Mouse (Mus musculus) cortical plate, adult 2 months (tissue): Measurements from ENCODE around the gene Neurod4. TPM values are rescaled to one million over a fixed set of nuclear protein-coding genes. Genes with fewer than 3 reads are reported as not detected.
"Not testable (repeated sequence)": the region's sequence is repeated elsewhere in the genome, so short reads cannot be mapped to it uniquely, and the experiment has no call there.

ENCODE experiments used
- H3K27ac ChIP-seq: fragments of 200-500 bp; 2 replicates; pipeline ENCODE4 v1.5.1; 2012; ENCODE audit warnings: low read length, control low read depth, inconsistent platforms; ENCODE audit not compliant: insufficient read depth
- H3K4me1 ChIP-seq: fragments of 200-500 bp; 2 replicates; pipeline ENCODE4 v1.6.1; 2011; ENCODE audit warnings: low read length; ENCODE audit not compliant: control insufficient read depth, insufficient read depth
- H3K4me3 ChIP-seq: fragments of 200-500 bp; 2 replicates; pipeline ENCODE4 v1.5.1; 2011; ENCODE audit warnings: mild to moderate bottlenecking, low read length, control low read depth; ENCODE audit not compliant: insufficient read depth
- CTCF ChIP-seq: fragments of 200-500 bp; IDR thresholded peaks from 2 replicates; pipeline ENCODE4 v1.5.1; 2011; ENCODE audit warnings: mild to moderate bottlenecking, control low read depth, low read length; ENCODE audit not compliant: insufficient read depth; ENCODE audit errors: extremely low read depth
- POLR2A ChIP-seq: fragments of 200-500 bp; IDR thresholded peaks from 2 replicates; pipeline ENCODE4 v1.6.1; 2011; ENCODE audit warnings: mild to moderate bottlenecking, low read length, control low read depth; ENCODE audit not compliant: insufficient read depth; ENCODE audit errors: extremely low read depth
- polyA plus RNA-seq: library from polyadenylated mRNA; depleted of rRNA; stranded (reverse); fragments of >200 nt; gene quantifications from 2 replicates; pipeline ENCODE4 v1.2.3, GENCODE M21; 2012

Gene Neurod4
- polyA plus RNA-seq, 1 experiment: 1.1 TPM

GRCm38 (mm10) chr10:130298748-130299147 is 18.7 kb upstream of the Neurod4 start:
- not testable (repeated sequence) for H3K27ac ChIP-seq, H3K4me1 ChIP-seq, H3K4me3 ChIP-seq
- peak; percentile 46; the same call in 1 of the 2 replicates for TF ChIP-seq CTCF

DNA sequence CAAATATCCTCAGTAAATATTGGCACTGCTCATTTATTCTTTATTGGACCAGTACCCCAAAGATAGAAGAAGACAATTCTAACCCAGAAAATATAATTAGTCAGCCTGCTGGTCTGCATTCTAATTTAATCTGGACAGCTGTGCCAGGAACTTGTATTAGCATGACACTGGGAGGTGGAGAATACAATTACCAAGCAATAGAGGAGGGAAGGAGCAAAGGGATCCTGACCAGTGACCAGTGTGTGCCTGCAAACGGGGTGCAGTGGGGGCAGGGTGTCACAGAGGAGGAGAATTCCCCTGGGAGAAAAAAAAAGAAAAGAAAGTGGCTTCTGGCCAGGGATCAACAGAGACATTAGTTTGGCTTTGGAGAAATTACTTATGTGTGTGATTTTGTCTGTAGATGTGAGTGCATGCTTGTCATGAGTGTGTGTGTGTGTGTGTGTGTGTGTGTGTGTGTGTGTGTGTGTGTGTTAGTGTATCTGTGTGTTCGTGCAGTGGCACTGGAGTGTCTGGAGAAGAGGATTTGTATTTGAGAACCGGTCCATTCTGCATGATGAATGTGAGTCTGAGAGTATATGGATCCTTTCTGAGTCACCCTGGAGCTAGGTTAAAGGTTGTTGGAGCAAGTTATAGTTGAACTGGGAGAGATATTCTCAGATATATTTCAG is 13.8 kb upstream of the Neurod4 start:
- H3K27ac ChIP-seq: no peak overlapping the region
- no peak overlapping the region for H3K4me3 ChIP-seq
- TF ChIP-seq CTCF (no peak), POLR2A (no peak)
- no peaks in the 10 kb centered on the region for H3K4me1 ChIP-seq

GRCm38 (mm10) chr10:130288007-130288406 is 8.0 kb upstream of the Neurod4 start:
- H3K27ac ChIP-seq: no peak overlapping the region

DNA sequence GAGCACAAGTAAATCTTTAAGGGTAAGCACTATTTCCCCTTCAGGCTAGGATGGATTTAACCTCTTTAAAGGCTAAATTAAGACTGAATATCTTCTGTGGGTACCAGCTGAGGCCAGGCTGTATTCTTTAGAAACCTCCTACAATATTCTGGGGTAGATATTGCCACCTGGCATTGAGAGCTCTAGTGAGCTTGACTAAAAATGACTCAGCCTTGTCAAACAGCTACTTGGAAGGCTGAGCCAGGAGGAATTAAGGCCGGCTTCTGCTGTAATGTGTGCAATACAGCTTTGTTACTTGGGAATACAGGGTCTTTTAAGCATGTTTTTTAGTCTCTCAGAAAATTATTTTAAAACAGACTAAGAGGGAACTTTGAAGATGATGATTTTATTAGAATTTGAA is 7.2 kb upstream of the Neurod4 start:
- no peak overlapping the region for H3K4me3 ChIP-seq
- TF ChIP-seq POLR2A (no peak), CTCF (no peak)
- H3K4me1 ChIP-seq: no peaks in the 10 kb centered on the region
- H3K27ac ChIP-seq: no peak overlapping the region

More at GRCm38 (mm10) chr10:130288007-130288406, 8.0 kb upstream of the Neurod4 start:
- no peaks in the 10 kb centered on the region for H3K4me1 ChIP-seq
- H3K4me3 ChIP-seq: no peak overlapping the region
- TF ChIP-seq POLR2A (no peak), CTCF (no peak)

DNA sequence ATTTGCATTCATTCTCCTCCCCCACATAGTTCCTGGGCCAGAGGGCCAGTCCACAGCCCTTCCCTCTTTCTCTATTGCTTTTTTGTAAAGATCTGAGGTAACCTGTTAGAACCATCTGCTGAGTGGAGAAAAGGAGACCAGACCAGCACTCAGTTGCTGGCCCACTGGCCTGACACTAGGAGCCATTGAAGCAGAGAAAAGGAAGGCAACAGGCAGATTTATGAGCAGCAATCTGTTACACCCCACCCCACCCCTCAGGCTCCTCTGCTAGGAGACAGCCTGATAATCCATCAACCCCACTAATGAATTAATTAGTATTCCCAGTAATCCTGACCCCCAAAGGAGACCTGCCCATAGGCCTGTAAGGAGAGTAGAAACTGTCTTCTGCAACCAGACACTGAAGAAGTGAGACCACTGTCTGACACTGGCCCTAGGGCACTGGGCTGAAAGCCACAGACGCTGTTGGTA is 2.0 kb upstream of the Neurod4 start:
- Histone ChIP-seq H3K4me1 (no peaks in the 10 kb centered on the region), H3K27ac (no peak overlapping the region), H3K4me3 (no peak overlapping the region)
- no peak for TF ChIP-seq POLR2A
- no peak for TF ChIP-seq CTCF

GRCm38 (mm10) chr10:130276496-130276895 is 3.5 kb downstream of the Neurod4 start:
- no peak for TF ChIP-seq CTCF
- no peak for TF ChIP-seq POLR2A
- Histone ChIP-seq H3K4me3 (no peak overlapping the region), H3K4me1 (no peaks in the 10 kb centered on the region), H3K27ac (no peak overlapping the region)

- Histone ChIP-seq H3K4me3 (no peak overlapping the region), H3K27ac (no peak overlapping the region), H3K4me1 (no peaks in the 10 kb centered on the region)
- TF ChIP-seq POLR2A (no peak), CTCF (no peak)
Observed at GRCm38 (mm10) chr10:130275759-130276158, 4.3 kb downstream of the Neurod4 start.

DNA sequence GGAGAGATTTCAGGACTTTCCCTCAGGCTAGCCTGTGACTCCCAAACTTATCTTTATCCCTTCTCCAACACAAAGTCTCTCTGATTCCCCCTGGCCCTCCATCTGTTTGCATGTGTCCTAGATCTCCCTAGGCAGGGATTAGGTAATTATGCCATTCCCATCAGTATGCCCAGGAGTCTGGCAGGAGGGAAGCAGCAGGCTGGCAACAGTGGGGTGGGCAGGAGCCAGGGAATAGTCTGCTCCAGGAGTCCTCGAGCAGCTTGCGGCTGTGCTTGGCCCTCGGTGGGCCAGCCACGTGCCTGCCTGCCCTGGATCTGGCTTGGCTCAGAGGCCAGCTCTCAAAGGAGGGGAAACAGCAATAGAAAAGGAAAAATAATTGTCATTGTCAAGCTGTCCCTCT is 16.8 kb downstream of the Neurod4 start:
- Histone ChIP-seq H3K27ac (no peak overlapping the region), H3K4me1 (no peaks in the 10 kb centered on the region), H3K4me3 (no peak overlapping the region)
- TF ChIP-seq CTCF (no peak), POLR2A (no peak)

DNA sequence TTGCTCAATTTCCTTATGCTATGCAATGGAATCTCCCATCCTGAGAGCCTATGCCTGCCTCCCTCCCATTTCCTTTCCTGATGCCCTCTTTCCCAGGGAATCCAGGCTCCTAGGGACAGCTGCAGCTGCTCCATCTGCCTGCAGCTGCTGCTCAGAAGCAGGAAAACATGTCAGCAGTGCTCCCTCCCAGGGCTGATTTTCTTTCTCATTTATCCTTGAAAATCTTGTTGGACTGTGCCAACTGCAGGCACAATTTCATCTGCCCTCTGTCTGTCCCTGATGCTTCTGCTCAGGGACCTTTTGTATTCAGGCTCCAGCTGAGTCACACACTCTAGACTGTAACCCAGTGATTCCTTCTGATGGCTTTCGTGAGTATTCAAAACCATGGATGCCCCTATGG is 20.6 kb downstream of the Neurod4 start:
- no peak overlapping the region for H3K27ac ChIP-seq
- TF ChIP-seq POLR2A (no peak), CTCF (no peak)
- H3K4me1 ChIP-seq: no peaks in the 10 kb centered on the region
- H3K4me3 ChIP-seq: no peak overlapping the region

DNA sequence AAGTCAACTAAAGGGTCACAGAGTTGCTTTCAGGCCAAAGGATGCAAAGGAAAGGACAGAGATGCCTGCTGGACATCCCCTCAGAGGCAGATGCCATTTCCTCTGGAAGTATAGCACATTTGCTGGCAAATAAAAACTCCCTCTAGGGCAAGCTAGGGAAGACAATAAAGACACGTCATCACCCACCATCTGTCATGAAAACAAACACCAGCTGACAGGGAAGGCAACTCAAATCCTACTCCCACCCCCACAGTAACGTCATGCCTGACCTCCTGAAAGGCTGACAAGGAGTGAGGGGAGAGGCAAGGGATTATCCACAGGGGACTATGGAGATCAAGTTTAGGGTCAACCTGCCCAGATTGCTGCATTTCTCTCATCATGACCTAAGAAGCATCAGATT is 35.8 kb downstream of the Neurod4 start:
- TF ChIP-seq CTCF (no peak), POLR2A (no peak)
- Histone ChIP-seq H3K4me1 (no peaks in the 10 kb centered on the region), H3K27ac (no peak overlapping the region), H3K4me3 (no peak overlapping the region)
